Mouse (Mus musculus): ENCODE measurements around the gene Tnr. TPM values are rescaled to one million over a fixed set of nuclear protein-coding genes. Genes with fewer than 3 reads are reported as not detected.

The Tnr gene
- polyA plus RNA-seq, 1 experiment = not detected

- H3K27ac ChIP-seq (ENCODE audit: control insufficient read depth, insufficient read depth, low read depth, low read length, poor library complexity) = no peak overlapping the region
- H3K4me1 ChIP-seq (ENCODE audit: control insufficient read depth, insufficient read depth, low read length) = no peaks in the 10 kb centered on the region; the same call in 1 of the 2 replicates
- H3K4me3 ChIP-seq (replicated peaks; ENCODE audit: control insufficient read depth, low read depth, low read length) = no peak overlapping the region
- TF ChIP-seq POLR2A (IDR thresholded peaks at IDR 0.05; ENCODE audit: borderline replicate concordance, control insufficient read depth, low read depth, low read length) (no peak), CTCF (IDR thresholded peaks at IDR 0.05; ENCODE audit: control insufficient read depth, insufficient read depth, low read length) (no peak)
- 81% methylated on average over 3 of the region's 3 CpGs for WGBS
These were observed 338.4 kb downstream of the Tnr start for GRCm38 (mm10) chr1:159861782-159862474.

DNA sequence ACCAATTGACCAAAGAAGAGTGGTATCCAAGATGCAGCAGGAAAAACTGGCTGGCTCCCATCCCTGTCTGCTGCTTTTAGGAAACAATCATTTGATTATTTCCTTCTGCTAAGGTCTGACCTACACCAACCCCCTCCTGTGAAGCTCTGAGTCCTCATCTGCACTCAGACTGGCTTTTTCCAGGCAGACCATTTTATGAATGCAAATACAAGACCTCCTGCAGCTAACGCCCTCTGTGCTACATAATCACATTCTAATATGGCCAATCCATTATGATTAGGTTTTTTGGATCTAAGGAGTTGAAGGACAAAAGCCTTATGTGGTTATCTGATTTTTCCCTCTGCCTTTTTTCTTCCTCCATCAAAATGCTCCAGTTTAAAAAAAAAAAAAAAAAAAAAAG lies 342.1 kb downstream of the Tnr start:
- WGBS = 71% methylated on average over 1 of the region's 1 CpGs
- Histone ChIP-seq H3K4me3 (replicated peaks; ENCODE audit: control insufficient read depth, low read depth, low read length) (no peak overlapping the region), H3K4me1 (ENCODE audit: control insufficient read depth, insufficient read depth, low read length) (no peaks in the 10 kb centered on the region; the same call in 1 of the 2 replicates), H3K27ac (ENCODE audit: control insufficient read depth, insufficient read depth, low read depth, low read length, poor library complexity) (no peak overlapping the region)
- TF ChIP-seq POLR2A (IDR thresholded peaks at IDR 0.05; ENCODE audit: borderline replicate concordance, control insufficient read depth, low read depth, low read length) = no peak
- TF ChIP-seq CTCF (IDR thresholded peaks at IDR 0.05; ENCODE audit: control insufficient read depth, insufficient read depth, low read length) = no peak

GRCm38 (mm10) chr1:159869619-159870441 lies 346.3 kb downstream of the Tnr start:
- Histone ChIP-seq H3K4me1 (ENCODE audit: control insufficient read depth, insufficient read depth, low read length) (no peaks in the 10 kb centered on the region), H3K27ac (ENCODE audit: control insufficient read depth, insufficient read depth, low read depth, low read length, poor library complexity) (no peak overlapping the region), H3K4me3 (replicated peaks; ENCODE audit: control insufficient read depth, low read depth, low read length) (no peak overlapping the region)
- WGBS = 75% methylated on average over 6 of the region's 6 CpGs
- TF ChIP-seq POLR2A (IDR thresholded peaks at IDR 0.05; ENCODE audit: borderline replicate concordance, control insufficient read depth, low read depth, low read length) = no peak
- no peak for TF ChIP-seq CTCF (IDR thresholded peaks at IDR 0.05; ENCODE audit: control insufficient read depth, insufficient read depth, low read length)

GRCm38 (mm10) chr1:159872866-159873265 lies 349.3 kb downstream of the Tnr start:
- Histone ChIP-seq H3K27ac (ENCODE audit: control insufficient read depth, insufficient read depth, low read depth, low read length, poor library complexity) (no peak overlapping the region), H3K4me3 (replicated peaks; ENCODE audit: control insufficient read depth, low read depth, low read length) (no peak overlapping the region), H3K4me1 (ENCODE audit: control insufficient read depth, insufficient read depth, low read length) (no peaks in the 10 kb centered on the region)
- TF ChIP-seq CTCF (IDR thresholded peaks at IDR 0.05; ENCODE audit: control insufficient read depth, insufficient read depth, low read length) = no peak
- TF ChIP-seq POLR2A (IDR thresholded peaks at IDR 0.05; ENCODE audit: borderline replicate concordance, control insufficient read depth, low read depth, low read length) = no peak
- WGBS = 78% methylated on average over 3 of the region's 3 CpGs

DNA sequence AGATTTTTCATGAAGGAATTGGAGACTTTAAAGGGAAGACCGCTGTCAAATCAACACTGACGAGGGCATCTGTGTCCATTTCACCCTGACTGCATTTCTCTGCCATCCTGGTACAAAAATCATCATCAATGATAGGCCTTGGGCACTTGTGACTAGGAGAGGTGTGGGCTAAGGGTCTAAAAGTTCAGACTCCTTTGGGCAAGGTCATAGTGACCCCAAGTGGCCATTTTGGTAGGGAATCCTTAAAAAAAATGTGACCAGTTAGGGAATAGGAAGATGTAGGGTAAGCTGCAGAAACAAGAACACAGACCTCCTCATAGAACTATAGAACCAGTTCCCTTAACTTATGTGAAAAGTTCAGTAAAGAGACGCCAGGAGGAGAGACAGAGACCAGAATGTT lies 355.1 kb downstream of the Tnr start:
- Histone ChIP-seq H3K4me3 (replicated peaks; ENCODE audit: control insufficient read depth, low read depth, low read length) (no peak overlapping the region), H3K4me1 (ENCODE audit: control insufficient read depth, insufficient read depth, low read length) (no peaks in the 10 kb centered on the region), H3K27ac (ENCODE audit: control insufficient read depth, insufficient read depth, low read depth, low read length, poor library complexity) (no peak overlapping the region)
- TF ChIP-seq CTCF (IDR thresholded peaks at IDR 0.05; ENCODE audit: control insufficient read depth, insufficient read depth, low read length) (no peak), POLR2A (IDR thresholded peaks at IDR 0.05; ENCODE audit: borderline replicate concordance, control insufficient read depth, low read depth, low read length) (no peak)
- WGBS = 43% methylated on average over 3 of the region's 3 CpGs

DNA sequence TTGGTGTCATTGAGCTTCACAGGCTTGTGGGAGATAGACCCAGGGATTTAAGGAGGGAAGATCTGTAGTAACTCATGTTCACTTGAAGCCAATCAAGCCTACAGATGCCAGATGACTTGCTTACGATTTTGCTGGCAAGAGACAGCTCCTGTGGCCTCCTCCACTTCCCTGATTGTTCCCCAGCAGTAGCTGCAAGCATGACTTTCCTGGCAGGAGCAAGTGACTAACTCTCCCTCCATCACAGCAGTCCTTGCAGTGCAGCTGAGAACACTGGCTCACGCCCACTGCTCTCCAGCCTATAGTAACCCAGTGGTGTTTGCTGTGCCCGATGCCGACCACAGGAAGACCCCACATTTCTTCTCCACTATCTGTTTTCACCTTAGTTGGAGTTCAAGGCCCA lies 356.3 kb downstream of the Tnr start:
- 68% methylated on average over 4 of the region's 4 CpGs for WGBS
- Histone ChIP-seq H3K4me1 (ENCODE audit: control insufficient read depth, insufficient read depth, low read length) (no peaks in the 10 kb centered on the region), H3K27ac (ENCODE audit: control insufficient read depth, insufficient read depth, low read depth, low read length, poor library complexity) (no peak overlapping the region), H3K4me3 (replicated peaks; ENCODE audit: control insufficient read depth, low read depth, low read length) (no peak overlapping the region)
- TF ChIP-seq POLR2A (IDR thresholded peaks at IDR 0.05; ENCODE audit: borderline replicate concordance, control insufficient read depth, low read depth, low read length) (no peak), CTCF (IDR thresholded peaks at IDR 0.05; ENCODE audit: control insufficient read depth, insufficient read depth, low read length) (no peak)

DNA sequence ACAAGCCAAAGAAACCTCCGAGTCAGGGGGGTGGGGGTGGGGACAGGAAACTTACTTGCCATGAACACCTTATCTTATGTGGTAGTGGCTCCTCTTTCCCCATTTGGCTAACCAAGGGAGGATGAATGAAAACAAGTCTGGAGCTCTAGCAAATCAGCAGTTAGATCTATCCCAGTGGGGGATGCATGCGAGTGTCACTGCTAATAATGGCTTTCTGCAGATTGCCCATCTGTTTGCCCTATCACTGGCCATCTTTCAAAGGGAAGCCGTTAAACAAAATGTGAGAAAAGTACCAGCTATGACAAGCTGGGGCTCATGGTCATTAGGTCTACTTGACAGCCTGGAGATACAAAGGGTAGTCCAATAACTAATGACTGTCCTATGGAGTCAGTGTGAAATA lies 361.9 kb downstream of the Tnr start:
- Histone ChIP-seq H3K4me3 (replicated peaks; ENCODE audit: control insufficient read depth, low read depth, low read length) (no peak overlapping the region), H3K4me1 (ENCODE audit: control insufficient read depth, insufficient read depth, low read length) (no peaks in the 10 kb centered on the region), H3K27ac (ENCODE audit: control insufficient read depth, insufficient read depth, low read depth, low read length, poor library complexity) (no peak overlapping the region)
- no peak for TF ChIP-seq CTCF (IDR thresholded peaks at IDR 0.05; ENCODE audit: control insufficient read depth, insufficient read depth, low read length)
- TF ChIP-seq POLR2A (IDR thresholded peaks at IDR 0.05; ENCODE audit: borderline replicate concordance, control insufficient read depth, low read depth, low read length) = no peak
- WGBS = 38% methylated on average over 3 of the region's 3 CpGs

DNA sequence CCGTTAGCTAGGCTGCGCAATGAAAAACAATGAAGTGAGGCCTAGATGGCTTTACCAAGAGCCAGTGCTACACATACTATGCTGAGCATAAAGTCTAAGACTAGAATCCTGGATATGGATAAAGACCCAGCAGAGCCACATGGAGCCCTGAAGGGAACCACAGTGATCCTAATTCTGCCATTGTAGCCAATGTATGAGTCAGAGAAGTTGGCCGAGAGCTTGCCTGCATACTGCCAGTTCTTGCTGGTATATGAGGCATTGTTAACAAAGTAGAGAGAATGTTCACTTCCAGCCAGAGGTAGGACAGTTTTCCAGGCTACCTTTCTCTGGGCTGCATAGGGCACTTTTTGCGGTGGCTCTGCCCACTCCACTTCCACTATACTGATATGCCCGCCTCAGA lies 365.0 kb downstream of the Tnr start:
- Histone ChIP-seq H3K4me1 (ENCODE audit: control insufficient read depth, insufficient read depth, low read length) (no peaks in the 10 kb centered on the region; the same call in 1 of the 2 replicates), H3K27ac (ENCODE audit: control insufficient read depth, insufficient read depth, low read depth, low read length, poor library complexity) (no peak overlapping the region), H3K4me3 (replicated peaks; ENCODE audit: control insufficient read depth, low read depth, low read length) (no peak overlapping the region)
- TF ChIP-seq POLR2A (IDR thresholded peaks at IDR 0.05; ENCODE audit: borderline replicate concordance, control insufficient read depth, low read depth, low read length) (no peak), CTCF (IDR thresholded peaks at IDR 0.05; ENCODE audit: control insufficient read depth, insufficient read depth, low read length) (no peak)
- 91% methylated on average over 5 of the region's 5 CpGs for WGBS
